In the genomic region with DNA sequence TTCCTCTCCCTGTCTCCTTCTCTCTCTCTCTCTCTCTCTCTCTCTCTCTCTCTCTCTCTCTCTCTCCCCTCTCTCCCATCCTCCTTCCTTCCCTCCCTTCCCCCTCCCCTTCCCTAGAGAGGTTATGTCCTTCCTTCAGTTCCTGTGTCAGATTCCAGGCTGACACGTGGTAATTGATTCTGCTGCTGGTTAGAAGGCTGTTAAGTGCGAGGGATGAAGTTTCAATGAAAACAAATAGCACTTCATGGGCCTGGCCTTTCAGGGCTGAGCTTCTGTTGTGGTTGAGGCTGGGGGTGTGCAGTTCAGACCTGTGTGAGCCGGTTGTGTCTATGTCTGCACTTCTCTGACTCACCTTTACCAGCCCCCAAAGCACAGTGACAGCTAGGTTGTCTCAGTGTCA, we compare ENCODE assay signal across 22 mouse cellular contexts.
DNase-seq lines count a peak whose midpoint lies in the region; ATAC-seq and TF ChIP-seq lines count a peak whose summit lies in the region.
"Had no signal": no experiment of that assay in that cellular context is flagged by ENCODE, and none has a peak within 500 bp of the region (broad histone marks: within the 10 kb centered on the region; RNA-seq: fewer than 3 reads in every experiment).

No protein-coding gene starts in this region.

- no peak overlapping the region for H3K4me2 ChIP-seq in kidney, postnatal 0 days (ENCODE audit: low read length)
- H3K4me2 ChIP-seq in stomach, postnatal 0 days (replicated peaks; ENCODE audit: low read depth), result no peak overlapping the region
- H3K4me2 ChIP-seq: embryonic facial prominence, embryonic 13.5 days; liver, embryonic 12.5 days; neural tube, embryonic 13.5 days had no signal

- WGBS in kidney, postnatal 0 days, result 7% methylated on average over 3 of the region's 3 CpGs
- WGBS in embryonic facial prominence, embryonic 10.5 days, result 10% methylated on average over 3 of the region's 3 CpGs
- WGBS in stomach, postnatal 0 days, result 25% methylated on average over 3 of the region's 3 CpGs

- no peaks in the 10 kb centered on the region for H3K36me3 ChIP-seq in kidney, postnatal 0 days (ENCODE audit: insufficient read depth, low read length)
- no peaks in the 10 kb centered on the region for H3K36me3 ChIP-seq in embryonic facial prominence, embryonic 10.5 days (replicated peaks)
- H3K36me3 ChIP-seq in stomach, postnatal 0 days (ENCODE audit: control insufficient read depth, insufficient read depth, low read length), result no peaks in the 10 kb centered on the region
- H3K36me3 ChIP-seq: embryonic facial prominence, embryonic 13.5 days; liver, embryonic 12.5 days; neural tube, embryonic 13.5 days had no signal

- H3K27me3 ChIP-seq in kidney, postnatal 0 days (ENCODE audit: insufficient read depth, low read length), result no peaks in the 10 kb centered on the region
- peaks cover 40% of the 10 kb centered on the region for H3K27me3 ChIP-seq in embryonic facial prominence, embryonic 10.5 days (replicated peaks; ENCODE audit: low read depth, poor library complexity, severe bottlenecking)
- 0 out of 2 replicates have a peak, but pooled peaks cover 4% of the 10 kb centered on the region for H3K27me3 ChIP-seq in stomach, postnatal 0 days (ENCODE audit: control insufficient read depth, insufficient read depth, low read length)
- H3K27me3 ChIP-seq: Patski had no signal

- no peak for TF ChIP-seq EP300 in stomach, postnatal 0 days (optimal IDR thresholded peaks at IDR 0.05)

- DNase-seq in kidney, postnatal 0 days (ENCODE audit: low spot score), result peak; percentile 81
- no peak for DNase-seq in kidney, postnatal 14 days
- peak; percentile 15 for DNase-seq in brain, embryonic 14.5 days (ENCODE audit: low read depth)
- DNase-seq in embryonic facial prominence, embryonic 10.5 days (ENCODE audit: low spot score), result peak; percentile 64
- peak; percentile 34 for DNase-seq in yolk sac, embryonic 10.5 days (ENCODE audit: low spot score)
- no peak for DNase-seq in stomach, postnatal 0 days (ENCODE audit: low spot score)
- DNase-seq in layer of hippocampus, adult 9-11 months, result no peak
- DNase-seq: adrenal gland, postnatal 14 days; cerebellum, adult 11 months; cerebellum, postnatal 14 days; forebrain, postnatal 0 days; gastrocnemius, postnatal 36 days; kidney, adult 9 months; lung, adult 2 months had no signal

- H3K4me3 ChIP-seq in kidney, postnatal 0 days (replicated peaks; ENCODE audit: low read depth, low read length), result no peak overlapping the region
- no peak overlapping the region for H3K4me3 ChIP-seq in embryonic facial prominence, embryonic 10.5 days
- no peak overlapping the region for H3K4me3 ChIP-seq in stomach, postnatal 0 days (ENCODE audit: low read depth, low read length)
- H3K4me3 ChIP-seq: embryonic facial prominence, embryonic 13.5 days; left cerebral cortex, adult 2 months; liver, embryonic 12.5 days; megakaryocyte, embryonic 14.5 days; neural tube, embryonic 13.5 days had no signal

- no peak overlapping the region for H3K27ac ChIP-seq in kidney, postnatal 0 days
- peak overlapping the region; percentile 71 for H3K27ac ChIP-seq in embryonic facial prominence, embryonic 10.5 days (replicated peaks)
- no peak overlapping the region for H3K27ac ChIP-seq in stomach, postnatal 0 days (replicated peaks)
- H3K27ac ChIP-seq: embryonic facial prominence, embryonic 13.5 days; left cerebral cortex, adult 2 months; liver, embryonic 12.5 days; neural tube, embryonic 13.5 days had no signal

- H3K9ac ChIP-seq in kidney, postnatal 0 days (ENCODE audit: low read depth, low read length), result no peak overlapping the region
- no peak overlapping the region for H3K9ac ChIP-seq in stomach, postnatal 0 days (ENCODE audit: low read length)
- H3K9ac ChIP-seq: embryonic facial prominence, embryonic 13.5 days; forebrain, postnatal 0 days; liver, embryonic 12.5 days; neural tube, embryonic 13.5 days had no signal

- no peak for TF ChIP-seq CTCF in kidney, postnatal 0 days (IDR thresholded peaks at IDR 0.05; ENCODE audit: low read depth)
- TF ChIP-seq CTCF in brain, embryonic 14.5 days (IDR thresholded peaks at IDR 0.05; ENCODE audit: borderline replicate concordance, extremely low read depth, insufficient read depth, insufficient read length), result no peak
- TF ChIP-seq CTCF in stomach, postnatal 0 days (IDR thresholded peaks at IDR 0.05; ENCODE audit: low read depth), result no peak

- no peak for TF ChIP-seq POLR2A in brain, embryonic 14.5 days (IDR thresholded peaks at IDR 0.05; ENCODE audit: borderline replicate concordance, extremely low read depth, insufficient read depth, insufficient read length, poor library complexity, severe bottlenecking)

- no peaks in the 10 kb centered on the region for H3K4me1 ChIP-seq in kidney, postnatal 0 days (replicated peaks; ENCODE audit: insufficient read depth, low read length)
- peaks cover 49% of the 10 kb centered on the region for H3K4me1 ChIP-seq in embryonic facial prominence, embryonic 10.5 days
- no peaks in the 10 kb centered on the region for H3K4me1 ChIP-seq in stomach, postnatal 0 days (replicated peaks; ENCODE audit: control insufficient read depth, insufficient read depth)
- H3K4me1 ChIP-seq: neural tube, embryonic 13.5 days had no signal

- ATAC-seq in kidney, postnatal 0 days (replicated peaks; ENCODE audit: low FRiP score, low read depth), result peak; percentile 58; the same call in 1 of the 2 replicates
- ATAC-seq in stomach, postnatal 0 days (ENCODE audit: low FRiP score, low TSS enrichment), result no peak
- ATAC-seq: CD4-positive, CD25-positive, alpha-beta regulatory T cell, adult 4 months; forebrain, postnatal 0 days; inflammation-experienced regulatory T-cells, adult 6 months; liver, embryonic 12.5 days; Patski had no signal

- H3K9me3 ChIP-seq in kidney, postnatal 0 days (replicated peaks; ENCODE audit: low read length), result no peaks in the 10 kb centered on the region
- H3K9me3 ChIP-seq in embryonic facial prominence, embryonic 10.5 days, result no peaks in the 10 kb centered on the region
- H3K9me3 ChIP-seq in stomach, postnatal 0 days (ENCODE audit: control insufficient read depth, low read length), result no peaks in the 10 kb centered on the region
- H3K9me3 ChIP-seq: embryonic facial prominence, embryonic 13.5 days; liver, embryonic 12.5 days; neural tube, embryonic 13.5 days had no signal

Comparison
In these comparisons a context has a peak if more than half of its experiments do, and no peak if none do; other contexts are left out.
1. DNase-seq: peak in kidney, postnatal 0 days (single experiment), brain, embryonic 14.5 days (single experiment), embryonic facial prominence, embryonic 10.5 days (single experiment) and yolk sac, embryonic 10.5 days (single experiment); none in kidney, postnatal 14 days (single experiment), stomach, postnatal 0 days (single experiment) and layer of hippocampus, adult 9-11 months (single experiment).